Mouse (Mus musculus): ENCODE data around the gene Cltc. TPM values are rescaled to one million over a fixed set of nuclear protein-coding genes. Genes with fewer than 3 reads are reported as not detected.

Gene Cltc
- total and polyA plus RNA-seq, 2 experiments from 2014 or later: 140 to 440 TPM

DNA sequence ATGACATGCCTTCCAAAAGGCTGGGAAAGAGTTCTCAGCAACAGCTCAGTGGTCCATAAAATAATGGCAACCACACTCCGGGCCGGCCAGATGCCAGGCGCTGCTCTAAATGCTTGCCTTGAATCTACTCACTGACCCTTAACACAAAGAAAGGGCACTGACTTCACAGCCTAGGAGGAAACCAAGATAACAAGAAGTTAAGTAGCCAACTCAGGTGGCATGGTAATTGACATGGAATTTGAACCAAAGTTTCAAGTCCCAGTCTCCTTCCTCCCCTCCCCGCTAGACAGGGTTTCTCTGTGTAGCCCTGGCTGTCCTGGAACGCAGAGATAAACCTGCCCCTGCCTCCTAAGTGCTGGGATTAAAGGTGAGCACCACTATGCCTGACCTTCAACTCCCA, 78.4 kb downstream of the Cltc start:
- TF ChIP-seq CTCF (IDR thresholded peaks at IDR 0.05): no peak
- DNase-seq (ENCODE audit: low spot score) (no peak), ATAC-seq (ENCODE audit: low FRiP score) (no peak)
- Histone ChIP-seq H3K27ac (ENCODE audit: low read depth, low read length) (no peak overlapping the region), H3K4me1 (ENCODE audit: insufficient read depth, low read length) (peaks cover 7% of the 10 kb centered on the region), H3K9me3 (ENCODE audit: low read length) (no peaks in the 10 kb centered on the region), H3K4me2 (ENCODE audit: low read depth, low read length, poor library complexity, severe bottlenecking) (no peak overlapping the region), H3K36me3 (ENCODE audit: insufficient read depth, low read length) (no peaks in the 10 kb centered on the region), H3K9ac (replicated peaks; ENCODE audit: low read length, poor library complexity, severe bottlenecking) (no peak overlapping the region), H3K4me3 (ENCODE audit: low read depth, low read length) (no peak overlapping the region), H3K27me3 (ENCODE audit: insufficient read depth, low read length) (no peaks in the 10 kb centered on the region)
- WGBS: 43% methylated on average over 5 of the region's 5 CpGs

DNA sequence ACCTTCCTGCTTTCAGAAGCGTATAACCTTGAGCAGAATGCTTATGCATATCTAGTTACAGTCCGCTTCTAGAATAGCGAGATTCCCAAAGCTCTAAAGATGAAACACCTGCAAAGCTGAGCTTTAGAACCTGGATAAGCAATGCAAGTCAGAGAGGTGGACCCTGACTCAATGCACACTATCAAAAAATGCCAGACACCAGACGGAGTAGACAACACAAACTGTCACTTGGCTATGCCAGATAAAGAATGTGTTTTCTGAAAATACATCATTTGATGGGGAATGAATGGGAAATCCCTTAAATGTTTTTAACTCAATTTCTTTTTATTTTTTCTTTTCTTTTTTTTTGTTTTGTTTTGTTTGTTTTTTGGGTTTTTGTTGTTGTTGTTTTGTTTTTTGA, 81.8 kb downstream of the Cltc start:
- WGBS: 92% methylated on average over 4 of the region's 4 CpGs

DNA sequence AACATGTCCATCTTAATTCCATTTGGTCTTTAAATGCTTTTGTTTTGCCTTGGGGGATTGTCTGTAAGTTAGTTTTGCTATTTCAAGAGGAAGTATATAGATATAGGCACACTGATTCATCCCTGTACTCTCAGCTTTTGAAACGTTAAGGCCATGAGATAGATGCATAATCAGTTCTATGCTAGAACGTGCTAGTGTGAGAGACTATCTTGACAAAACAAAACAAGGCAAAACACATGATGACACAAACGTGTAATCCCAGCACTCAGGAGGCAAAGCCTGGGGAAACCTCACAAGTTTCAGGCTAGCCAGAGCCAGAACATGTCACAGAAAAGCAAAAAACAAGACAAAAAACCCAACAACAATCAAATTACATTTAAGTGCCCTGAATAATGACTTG, 84.6 kb downstream of the Cltc start:
- no peak overlapping the region for H3K4me2 ChIP-seq (ENCODE audit: low read depth, low read length, poor library complexity, severe bottlenecking)
- H3K4me3 ChIP-seq (ENCODE audit: low read depth, low read length): no peak overlapping the region
- H3K27ac ChIP-seq (ENCODE audit: low read depth, low read length): no peak overlapping the region
- WGBS: 82% methylated on average over 3 of the region's 3 CpGs
- H3K36me3 ChIP-seq (ENCODE audit: insufficient read depth, low read length): no peaks in the 10 kb centered on the region
- no peak for DNase-seq (ENCODE audit: low spot score)
- no peaks in the 10 kb centered on the region for H3K4me1 ChIP-seq (ENCODE audit: insufficient read depth, low read length)
- ATAC-seq (ENCODE audit: low FRiP score): no peak
- H3K27me3 ChIP-seq (ENCODE audit: insufficient read depth, low read length): no peaks in the 10 kb centered on the region
- no peak overlapping the region for H3K9ac ChIP-seq (replicated peaks; ENCODE audit: low read length, poor library complexity, severe bottlenecking)
- H3K9me3 ChIP-seq (ENCODE audit: low read length): no peaks in the 10 kb centered on the region
- TF ChIP-seq CTCF (IDR thresholded peaks at IDR 0.05): no peak

More for the DNA sequence above, 81.8 kb downstream of the Cltc start:
- TF ChIP-seq CTCF (IDR thresholded peaks at IDR 0.05): no peak
- DNase-seq (ENCODE audit: low spot score): no peak
- H3K9me3 ChIP-seq (ENCODE audit: low read length): no peaks in the 10 kb centered on the region
- H3K4me1 ChIP-seq (ENCODE audit: insufficient read depth, low read length): no peaks in the 10 kb centered on the region
- H3K4me2 ChIP-seq (ENCODE audit: low read depth, low read length, poor library complexity, severe bottlenecking): no peak overlapping the region
- H3K9ac ChIP-seq (replicated peaks; ENCODE audit: low read length, poor library complexity, severe bottlenecking): no peak overlapping the region
- no peaks in the 10 kb centered on the region for H3K27me3 ChIP-seq (ENCODE audit: insufficient read depth, low read length)
- ATAC-seq (ENCODE audit: low FRiP score): no peak
- H3K36me3 ChIP-seq (ENCODE audit: insufficient read depth, low read length): no peaks in the 10 kb centered on the region
- no peak overlapping the region for H3K27ac ChIP-seq (ENCODE audit: low read depth, low read length)
- no peak overlapping the region for H3K4me3 ChIP-seq (ENCODE audit: low read depth, low read length)

DNA sequence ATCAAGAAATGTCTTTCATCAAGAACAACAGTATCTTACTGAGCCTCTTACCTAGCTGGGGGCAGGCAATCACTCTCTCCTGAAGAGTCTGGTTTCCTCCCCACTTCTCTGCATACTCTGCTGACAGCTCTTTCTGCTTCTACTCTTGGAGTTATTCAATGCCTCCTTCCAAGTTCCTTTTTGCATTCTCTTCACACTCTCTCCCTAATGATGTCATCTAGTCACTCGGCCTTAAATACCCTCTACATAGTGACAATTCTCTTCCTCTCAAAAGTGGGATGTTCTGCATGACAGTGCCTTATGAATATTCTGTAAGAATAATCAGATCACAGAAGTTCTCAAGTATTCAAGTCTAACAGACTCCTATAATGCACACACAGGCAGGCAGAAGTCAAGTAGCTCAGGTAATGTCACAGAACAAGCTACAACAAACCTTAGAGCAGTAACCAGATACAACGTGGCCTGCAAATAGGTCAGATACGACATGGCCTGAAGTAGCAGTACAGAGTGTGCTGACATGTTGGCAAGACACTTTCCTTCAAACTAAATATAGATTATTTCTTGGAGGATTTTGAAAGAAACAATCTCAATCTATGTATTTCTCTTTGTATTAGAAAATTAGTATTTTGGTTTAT, 86.2 kb downstream of the Cltc start:
- no peak for DNase-seq (ENCODE audit: low spot score)
- Histone ChIP-seq H3K9me3 (ENCODE audit: low read length) (no peaks in the 10 kb centered on the region), H3K4me3 (ENCODE audit: low read depth, low read length) (no peak overlapping the region), H3K36me3 (ENCODE audit: insufficient read depth, low read length) (no peaks in the 10 kb centered on the region), H3K4me1 (ENCODE audit: insufficient read depth, low read length) (no peaks in the 10 kb centered on the region), H3K9ac (replicated peaks; ENCODE audit: low read length, poor library complexity, severe bottlenecking) (no peak overlapping the region), H3K27ac (ENCODE audit: low read depth, low read length) (no peak overlapping the region), H3K4me2 (ENCODE audit: low read depth, low read length, poor library complexity, severe bottlenecking) (no peak overlapping the region), H3K27me3 (ENCODE audit: insufficient read depth, low read length) (no peaks in the 10 kb centered on the region)
- TF ChIP-seq CTCF (IDR thresholded peaks at IDR 0.05): no peak
- ATAC-seq (ENCODE audit: low FRiP score): no peak
- 64% methylated on average over 3 of the region's 3 CpGs for WGBS

DNA sequence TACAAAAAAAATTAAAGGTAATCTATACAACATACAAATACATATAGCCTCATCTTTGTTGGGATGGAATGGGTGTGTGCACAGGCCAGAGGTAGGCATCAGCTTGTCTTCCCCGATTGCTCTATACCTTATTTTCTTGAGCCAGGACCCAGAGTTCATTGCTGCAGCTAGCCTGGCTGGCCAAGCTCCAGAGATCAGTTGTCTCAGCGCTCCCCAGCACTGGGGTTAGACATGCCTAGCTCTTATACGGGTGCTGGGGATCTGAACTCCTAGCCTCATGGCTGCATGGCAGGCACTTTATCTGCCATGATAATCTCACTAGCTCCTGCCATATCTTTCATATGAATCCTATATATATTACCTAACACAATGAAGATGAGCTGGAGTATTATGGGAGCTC, 89.2 kb downstream of the Cltc start:
- Histone ChIP-seq H3K27me3 (ENCODE audit: insufficient read depth, low read length) (no peaks in the 10 kb centered on the region), H3K36me3 (ENCODE audit: insufficient read depth, low read length) (peaks cover 5% of the 10 kb centered on the region), H3K4me1 (ENCODE audit: insufficient read depth, low read length) (no peaks in the 10 kb centered on the region), H3K4me2 (ENCODE audit: low read depth, low read length, poor library complexity, severe bottlenecking) (no peak overlapping the region), H3K4me3 (ENCODE audit: low read depth, low read length) (no peak overlapping the region), H3K27ac (ENCODE audit: low read depth, low read length) (no peak overlapping the region), H3K9ac (replicated peaks; ENCODE audit: low read length, poor library complexity, severe bottlenecking) (no peak overlapping the region), H3K9me3 (ENCODE audit: low read length) (no peaks in the 10 kb centered on the region)
- ATAC-seq (ENCODE audit: low FRiP score): no peak
- WGBS: 89% methylated on average over 3 of the region's 3 CpGs
- TF ChIP-seq CTCF (IDR thresholded peaks at IDR 0.05): no peak
- no peak for DNase-seq (ENCODE audit: low spot score)

DNA sequence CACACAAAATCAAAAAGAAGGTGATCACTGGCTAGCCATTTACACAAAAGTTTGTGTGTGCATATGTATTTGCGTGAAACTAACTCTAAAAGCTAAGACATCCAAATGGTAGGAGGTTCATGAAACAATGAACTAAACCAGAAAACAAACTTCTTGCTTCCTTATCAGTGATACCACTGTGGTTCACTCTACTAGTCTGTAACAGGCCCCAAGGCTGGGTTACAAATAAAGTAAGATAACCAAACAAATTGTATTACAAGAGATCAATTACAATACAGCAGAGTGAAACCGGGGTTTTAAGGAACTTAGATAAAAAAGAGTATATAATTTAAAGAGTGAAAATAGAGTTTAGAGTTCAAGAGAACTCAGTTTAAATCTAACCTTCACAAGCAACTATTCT, 89.8 kb downstream of the Cltc start:
- H3K4me3 ChIP-seq (ENCODE audit: low read depth, low read length): no peak overlapping the region
- H3K9ac ChIP-seq (replicated peaks; ENCODE audit: low read length, poor library complexity, severe bottlenecking): no peak overlapping the region
- H3K27me3 ChIP-seq (ENCODE audit: insufficient read depth, low read length): no peaks in the 10 kb centered on the region
- ATAC-seq (ENCODE audit: low FRiP score): no peak
- TF ChIP-seq CTCF (IDR thresholded peaks at IDR 0.05): no peak
- H3K4me2 ChIP-seq (ENCODE audit: low read depth, low read length, poor library complexity, severe bottlenecking): no peak overlapping the region
- no peaks in the 10 kb centered on the region for H3K9me3 ChIP-seq (ENCODE audit: low read length)
- no peaks in the 10 kb centered on the region for H3K4me1 ChIP-seq (ENCODE audit: insufficient read depth, low read length)
- H3K27ac ChIP-seq (ENCODE audit: low read depth, low read length): no peak overlapping the region
- H3K36me3 ChIP-seq (ENCODE audit: insufficient read depth, low read length): peaks cover 7% of the 10 kb centered on the region
- WGBS: 97% methylated on average over 2 of the region's 2 CpGs
- DNase-seq (ENCODE audit: low spot score): no peak
